Mouse (Mus musculus): ENCODE results near the gene Apeh. TPM values are rescaled to one million over a fixed set of nuclear protein-coding genes. Genes with fewer than 3 reads are reported as not detected.

The Apeh gene
- polyA plus RNA-seq, 1 experiment from 2014 or later = 50.8 TPM

DNA sequence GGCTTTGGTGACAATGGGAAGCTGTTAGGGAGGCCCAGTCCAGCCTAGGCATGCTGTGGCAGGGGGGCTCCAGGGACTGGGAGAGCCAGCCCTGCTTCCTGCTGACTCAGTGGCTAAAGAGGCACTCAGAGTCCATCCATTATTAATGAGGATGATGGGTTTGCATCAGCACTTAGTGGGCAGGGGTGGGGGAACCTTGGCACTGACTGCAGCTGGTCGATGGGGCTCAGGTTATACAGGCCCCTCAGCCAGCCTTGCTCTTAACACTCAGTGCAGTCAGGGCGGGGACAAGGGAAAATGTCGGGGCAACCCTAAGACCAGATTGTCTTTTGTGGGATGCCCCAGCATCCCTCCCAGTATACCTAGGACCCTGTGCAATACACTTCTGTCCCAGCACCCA, 32.3 kb downstream of the Apeh start:
- no peaks in the 10 kb centered on the region for H3K9me3 ChIP-seq (replicated peaks; ENCODE audit: control insufficient read depth, low read length, poor library complexity, severe bottlenecking)
- ATAC-seq = no peak
- no peaks in the 10 kb centered on the region for H3K27me3 ChIP-seq (ENCODE audit: control insufficient read depth, insufficient read depth, low read depth, low read length)
- no peak overlapping the region for H3K9ac ChIP-seq (ENCODE audit: low read depth, low read length)
- peaks cover 28% of the 10 kb centered on the region for H3K36me3 ChIP-seq (ENCODE audit: control insufficient read depth, insufficient read depth, low read length)
- H3K27ac ChIP-seq (ENCODE audit: low read length) = no peak overlapping the region
- no peak overlapping the region for H3K4me3 ChIP-seq (ENCODE audit: low read depth, low read length)
- 77% methylated on average over 3 of the region's 3 CpGs for WGBS
- no peaks in the 10 kb centered on the region for H3K4me1 ChIP-seq (ENCODE audit: control insufficient read depth, insufficient read depth, low read length)
- H3K4me2 ChIP-seq (ENCODE audit: low read length) = no peak overlapping the region

DNA sequence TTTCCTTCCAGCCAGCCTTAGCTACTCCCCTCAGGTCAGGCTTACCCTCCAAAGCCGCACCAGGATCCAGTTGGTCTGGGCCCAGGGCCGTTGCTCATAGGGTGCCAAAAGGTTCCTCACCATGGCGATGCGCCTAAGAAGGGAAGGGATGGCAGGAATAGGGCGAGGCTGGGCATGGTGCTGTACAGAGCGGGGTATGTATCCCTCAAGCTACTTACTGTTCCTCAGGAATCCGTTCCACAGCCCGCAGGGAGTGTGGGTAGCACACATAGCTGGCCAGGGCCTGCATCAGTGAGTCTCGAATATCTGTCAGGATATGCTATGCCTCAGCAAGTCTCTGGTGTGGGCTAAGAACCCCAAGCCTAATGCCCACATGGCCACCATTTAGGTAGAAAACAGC, 36.1 kb downstream of the Apeh start:
- no peak overlapping the region for H3K4me3 ChIP-seq (ENCODE audit: low read depth, low read length)
- H3K27me3 ChIP-seq (ENCODE audit: control insufficient read depth, insufficient read depth, low read depth, low read length) = no peaks in the 10 kb centered on the region
- WGBS = 96% methylated on average over 9 of the region's 9 CpGs
- H3K4me1 ChIP-seq (ENCODE audit: control insufficient read depth, insufficient read depth, low read length) = no peaks in the 10 kb centered on the region
- no peak for ATAC-seq
- H3K9ac ChIP-seq (ENCODE audit: low read depth, low read length) = peak overlapping the region; percentile 10; the same call in 1 of the 2 replicates
- no peaks in the 10 kb centered on the region for H3K9me3 ChIP-seq (replicated peaks; ENCODE audit: control insufficient read depth, low read length, poor library complexity, severe bottlenecking)
- H3K27ac ChIP-seq (ENCODE audit: low read length) = no peak overlapping the region
- H3K4me2 ChIP-seq (ENCODE audit: low read length) = no peak overlapping the region
- peaks cover 38% of the 10 kb centered on the region for H3K36me3 ChIP-seq (ENCODE audit: control insufficient read depth, insufficient read depth, low read length)

DNA sequence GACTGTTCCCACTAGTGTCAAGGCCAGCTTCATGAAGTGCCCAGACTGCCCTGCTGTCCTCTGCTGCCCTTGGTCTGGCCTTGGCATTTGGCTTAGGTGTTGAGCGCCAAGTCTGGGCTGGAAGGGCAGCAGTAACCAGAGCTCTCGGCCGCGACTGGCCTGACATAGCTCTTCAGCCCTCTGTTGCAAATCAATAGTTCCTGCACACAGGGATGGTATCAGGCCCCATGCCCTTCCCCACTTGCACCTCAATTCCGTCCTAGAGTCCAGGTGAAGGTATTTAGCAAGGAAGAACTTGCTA, 37.2 kb downstream of the Apeh start:
- WGBS = 93% methylated on average over 5 of the region's 5 CpGs

GRCm38 (mm10) chr9:108056361-108057261, 37.8 kb downstream of the Apeh start:
- no peak overlapping the region for H3K4me2 ChIP-seq (ENCODE audit: low read length)
- H3K4me3 ChIP-seq (ENCODE audit: low read depth, low read length) = no peak overlapping the region
- no peak for ATAC-seq
- no peak overlapping the region for H3K9ac ChIP-seq (ENCODE audit: low read depth, low read length)
- H3K27ac ChIP-seq (ENCODE audit: low read length) = no peak overlapping the region
- peaks cover 35% of the 10 kb centered on the region for H3K36me3 ChIP-seq (ENCODE audit: control insufficient read depth, insufficient read depth, low read length)
- H3K4me1 ChIP-seq (ENCODE audit: control insufficient read depth, insufficient read depth, low read length) = peaks cover 2% of the 10 kb centered on the region; the same call in 1 of the 2 replicates
- no peaks in the 10 kb centered on the region for H3K9me3 ChIP-seq (replicated peaks; ENCODE audit: control insufficient read depth, low read length, poor library complexity, severe bottlenecking)
- H3K27me3 ChIP-seq (ENCODE audit: control insufficient read depth, insufficient read depth, low read depth, low read length) = no peaks in the 10 kb centered on the region
- WGBS = 77% methylated on average over 28 of the region's 28 CpGs

More for the DNA sequence above, 37.2 kb downstream of the Apeh start:
- Histone ChIP-seq H3K9ac (ENCODE audit: low read depth, low read length) (no peak overlapping the region), H3K36me3 (ENCODE audit: control insufficient read depth, insufficient read depth, low read length) (peaks cover 35% of the 10 kb centered on the region), H3K27me3 (ENCODE audit: control insufficient read depth, insufficient read depth, low read depth, low read length) (no peaks in the 10 kb centered on the region), H3K9me3 (replicated peaks; ENCODE audit: control insufficient read depth, low read length, poor library complexity, severe bottlenecking) (no peaks in the 10 kb centered on the region), H3K27ac (ENCODE audit: low read length) (no peak overlapping the region), H3K4me3 (ENCODE audit: low read depth, low read length) (no peak overlapping the region), H3K4me2 (ENCODE audit: low read length) (no peak overlapping the region), H3K4me1 (ENCODE audit: control insufficient read depth, insufficient read depth, low read length) (peaks cover 2% of the 10 kb centered on the region; the same call in 1 of the 2 replicates)
- ATAC-seq = no peak

DNA sequence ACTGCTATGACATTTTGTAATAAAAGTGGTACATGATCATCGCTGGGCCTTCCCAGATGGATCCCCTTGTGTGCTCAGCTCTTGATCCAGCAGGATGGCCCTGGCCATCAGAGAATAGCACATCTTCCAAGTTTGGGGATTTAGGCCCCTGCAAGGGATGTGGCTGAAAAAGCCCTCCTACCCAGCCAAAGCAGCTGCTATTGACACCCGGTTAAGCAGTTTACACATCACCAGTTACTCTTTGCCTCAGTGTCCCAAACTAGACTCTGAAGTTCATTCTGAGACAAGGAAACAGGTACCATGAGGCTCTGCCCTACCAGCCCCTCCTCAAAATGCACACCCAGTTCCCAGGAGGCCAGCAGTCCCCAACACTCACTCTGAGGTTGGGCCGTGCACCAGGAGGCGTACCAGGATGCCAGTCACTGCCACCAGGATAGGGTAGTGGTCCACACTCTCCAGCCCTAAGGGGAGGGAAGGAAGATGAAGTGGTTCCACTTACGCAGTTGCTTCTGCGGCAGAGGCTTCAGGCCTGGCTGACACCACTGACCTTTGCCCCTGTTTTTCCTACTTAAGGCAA, 38.7 kb downstream of the Apeh start:
- 93% methylated on average over 6 of the region's 6 CpGs for WGBS
- H3K27me3 ChIP-seq (ENCODE audit: control insufficient read depth, insufficient read depth, low read depth, low read length) = no peaks in the 10 kb centered on the region
- no peak overlapping the region for H3K27ac ChIP-seq (ENCODE audit: low read length)
- H3K9ac ChIP-seq (ENCODE audit: low read depth, low read length) = no peak overlapping the region
- no peak overlapping the region for H3K4me3 ChIP-seq (ENCODE audit: low read depth, low read length)
- ATAC-seq = no peak
- H3K36me3 ChIP-seq (ENCODE audit: control insufficient read depth, insufficient read depth, low read length) = peaks cover 35% of the 10 kb centered on the region
- H3K9me3 ChIP-seq (replicated peaks; ENCODE audit: control insufficient read depth, low read length, poor library complexity, severe bottlenecking) = no peaks in the 10 kb centered on the region
- no peak overlapping the region for H3K4me2 ChIP-seq (ENCODE audit: low read length)
- H3K4me1 ChIP-seq (ENCODE audit: control insufficient read depth, insufficient read depth, low read length) = peaks cover 2% of the 10 kb centered on the region; the same call in 1 of the 2 replicates

DNA sequence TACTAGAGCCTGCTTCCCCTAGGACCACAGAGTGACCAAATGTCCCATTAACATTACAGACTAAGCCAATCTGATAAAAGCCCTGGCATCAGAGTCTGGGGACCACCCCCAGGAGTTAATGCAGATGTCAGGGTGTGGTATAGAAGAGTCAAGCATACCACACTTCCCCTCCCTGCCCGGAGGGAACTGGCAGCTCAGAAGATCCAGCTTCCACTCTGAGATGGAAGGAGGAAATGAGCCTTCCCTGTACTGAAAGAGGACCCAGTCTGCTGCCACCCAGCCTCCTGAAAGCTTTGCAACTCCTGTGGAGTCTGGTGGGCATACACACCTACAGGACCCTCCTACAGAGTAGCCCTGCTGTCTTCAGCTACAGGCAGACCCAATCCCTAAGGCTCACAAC, 39.3 kb downstream of the Apeh start:
- H3K9ac ChIP-seq (ENCODE audit: low read depth, low read length) = no peak overlapping the region
- no peaks in the 10 kb centered on the region for H3K27me3 ChIP-seq (ENCODE audit: control insufficient read depth, insufficient read depth, low read depth, low read length)
- no peak overlapping the region for H3K27ac ChIP-seq (ENCODE audit: low read length)
- no peak for ATAC-seq
- H3K4me2 ChIP-seq (ENCODE audit: low read length) = no peak overlapping the region
- no peaks in the 10 kb centered on the region for H3K9me3 ChIP-seq (replicated peaks; ENCODE audit: control insufficient read depth, low read length, poor library complexity, severe bottlenecking)
- H3K36me3 ChIP-seq (ENCODE audit: control insufficient read depth, insufficient read depth, low read length) = peaks cover 35% of the 10 kb centered on the region
- 82% methylated on average over 1 of the region's 1 CpGs for WGBS
- H3K4me1 ChIP-seq (ENCODE audit: control insufficient read depth, insufficient read depth, low read length) = peaks cover 7% of the 10 kb centered on the region
- no peak overlapping the region for H3K4me3 ChIP-seq (ENCODE audit: low read depth, low read length)

GRCm38 (mm10) chr9:108054331-108055040, 39.9 kb downstream of the Apeh start:
- peaks cover 11% of the 10 kb centered on the region for H3K4me1 ChIP-seq (ENCODE audit: control insufficient read depth, insufficient read depth, low read length)
- no peak for ATAC-seq
- H3K27ac ChIP-seq (ENCODE audit: low read length) = no peak overlapping the region
- H3K27me3 ChIP-seq (ENCODE audit: control insufficient read depth, insufficient read depth, low read depth, low read length) = no peaks in the 10 kb centered on the region
- no peak overlapping the region for H3K4me3 ChIP-seq (ENCODE audit: low read depth, low read length)
- H3K36me3 ChIP-seq (ENCODE audit: control insufficient read depth, insufficient read depth, low read length) = peaks cover 29% of the 10 kb centered on the region
- H3K9ac ChIP-seq (ENCODE audit: low read depth, low read length) = no peak overlapping the region
- H3K9me3 ChIP-seq (replicated peaks; ENCODE audit: control insufficient read depth, low read length, poor library complexity, severe bottlenecking) = no peaks in the 10 kb centered on the region
- no peak overlapping the region for H3K4me2 ChIP-seq (ENCODE audit: low read length)
- 90% methylated on average over 22 of the region's 22 CpGs for WGBS

GRCm38 (mm10) chr9:108053665-108054225, 40.7 kb downstream of the Apeh start:
- WGBS = 92% methylated on average over 15 of the region's 15 CpGs
- no peak for ATAC-seq
- Histone ChIP-seq H3K4me2 (ENCODE audit: low read length) (no peak overlapping the region), H3K9me3 (replicated peaks; ENCODE audit: control insufficient read depth, low read length, poor library complexity, severe bottlenecking) (no peaks in the 10 kb centered on the region), H3K27me3 (ENCODE audit: control insufficient read depth, insufficient read depth, low read depth, low read length) (no peaks in the 10 kb centered on the region), H3K36me3 (ENCODE audit: control insufficient read depth, insufficient read depth, low read length) (peaks cover 24% of the 10 kb centered on the region), H3K4me1 (ENCODE audit: control insufficient read depth, insufficient read depth, low read length) (peaks cover 11% of the 10 kb centered on the region), H3K27ac (ENCODE audit: low read length) (no peak overlapping the region), H3K9ac (ENCODE audit: low read depth, low read length) (no peak overlapping the region), H3K4me3 (ENCODE audit: low read depth, low read length) (no peak overlapping the region)
